Mouse (Mus musculus): Measurements from ENCODE around the gene Dpysl4. TPM values are rescaled to one million over a fixed set of nuclear protein-coding genes. Genes with fewer than 3 reads are reported as not detected.
A peak's percentile ranks its signal among the peaks of the same experiment; 100 is the strongest.

Dpysl4 gene
- 19.1 and 21.1 TPM in 2 replicates for polyA plus RNA-seq (2015; fragmentation: Nextera tagmentation; extraction: Ambion mirVana)

GRCm38 (mm10) chr7:139085629-139086194 lies at the start of gene Dpysl4:
Gene Dpysl4 (plus strand): TSS chr7:139086001.
- H3K4me1 ChIP-seq: peaks cover 23% of the 10 kb centered on the region
- H3K9me3 ChIP-seq (replicated peaks): no peaks in the 10 kb centered on the region
- WGBS: 6% methylated on average over 32 of the region's 32 CpGs
- peak within 1 kb of the TSS; percentile 76 for H3K4me2 ChIP-seq (replicated peaks)
- H3K9ac ChIP-seq: peak within 1 kb of the TSS; percentile 47
- peak; percentile 80 for ATAC-seq (ENCODE audit: insufficient number of reproducible peaks, low FRiP score, low TSS enrichment, low read depth)
- peaks cover 19% of the 10 kb centered on the region for H3K27me3 ChIP-seq
- peak within 1 kb of the TSS; percentile 67 for H3K4me3 ChIP-seq (replicated peaks)
- 0 out of 2 replicates have a peak, but pooled peaks cover 4% of the 10 kb centered on the region for H3K36me3 ChIP-seq
- H3K27ac ChIP-seq (replicated peaks): no peak within 1 kb of the TSS; the same call in 1 of the 2 replicates

GRCm38 (mm10) chr7:139063406-139063805 lies 22.4 kb upstream of the Dpysl4 start:
- H3K27me3 ChIP-seq: no peaks in the 10 kb centered on the region; the same call in 1 of the 2 replicates
- no peak overlapping the region for H3K9ac ChIP-seq
- no peaks in the 10 kb centered on the region for H3K9me3 ChIP-seq (replicated peaks)
- WGBS: 47% methylated on average over 4 of the region's 4 CpGs
- H3K4me2 ChIP-seq (replicated peaks): no peak overlapping the region
- no peak overlapping the region for H3K27ac ChIP-seq (replicated peaks)
- H3K36me3 ChIP-seq: no peaks in the 10 kb centered on the region
- ATAC-seq (ENCODE audit: insufficient number of reproducible peaks, low FRiP score, low TSS enrichment, low read depth): no peak
- H3K4me3 ChIP-seq (replicated peaks): no peak overlapping the region
- H3K4me1 ChIP-seq: no peaks in the 10 kb centered on the region

GRCm38 (mm10) chr7:139068182-139068623 lies 17.6 kb upstream of the Dpysl4 start:
- Histone ChIP-seq H3K4me3 (replicated peaks) (no peak overlapping the region), H3K27me3 (no peaks in the 10 kb centered on the region), H3K27ac (replicated peaks) (no peak overlapping the region), H3K36me3 (no peaks in the 10 kb centered on the region), H3K4me1 (no peaks in the 10 kb centered on the region), H3K9me3 (replicated peaks) (no peaks in the 10 kb centered on the region), H3K9ac (no peak overlapping the region), H3K4me2 (replicated peaks) (no peak overlapping the region)
- 0% methylated on average over 2 of the region's 2 CpGs for WGBS
- ATAC-seq (ENCODE audit: insufficient number of reproducible peaks, low FRiP score, low TSS enrichment, low read depth): no peak

- Histone ChIP-seq H3K9ac (no peak overlapping the region), H3K4me2 (replicated peaks) (no peak overlapping the region), H3K36me3 (no peaks in the 10 kb centered on the region), H3K27me3 (0 out of 2 replicates have a peak, but pooled peaks cover 2% of the 10 kb centered on the region), H3K27ac (replicated peaks) (no peak overlapping the region), H3K4me1 (peaks cover 18% of the 10 kb centered on the region; the same call in 1 of the 2 replicates), H3K4me3 (replicated peaks) (no peak overlapping the region), H3K9me3 (replicated peaks) (no peaks in the 10 kb centered on the region)
- no peak for ATAC-seq (ENCODE audit: insufficient number of reproducible peaks, low FRiP score, low TSS enrichment, low read depth)
- WGBS: 49% methylated on average over 6 of the region's 6 CpGs
Observed at GRCm38 (mm10) chr7:139074189-139074588, 11.6 kb upstream of the Dpysl4 start.

- Histone ChIP-seq H3K27ac (replicated peaks) (no peak overlapping the region), H3K36me3 (no peaks in the 10 kb centered on the region), H3K27me3 (0 out of 2 replicates have a peak, but pooled peaks cover 2% of the 10 kb centered on the region), H3K9me3 (replicated peaks) (no peaks in the 10 kb centered on the region), H3K4me3 (replicated peaks) (no peak overlapping the region), H3K9ac (no peak overlapping the region), H3K4me2 (replicated peaks) (no peak overlapping the region), H3K4me1 (peaks cover 18% of the 10 kb centered on the region; the same call in 1 of the 2 replicates)
- 37% methylated on average over 14 of the region's 14 CpGs for WGBS
- no peak for ATAC-seq (ENCODE audit: insufficient number of reproducible peaks, low FRiP score, low TSS enrichment, low read depth)
Observed at GRCm38 (mm10) chr7:139075054-139075794, 10.6 kb upstream of the Dpysl4 start.

GRCm38 (mm10) chr7:139077283-139077682 lies 8.5 kb upstream of the Dpysl4 start:
- Histone ChIP-seq H3K9me3 (replicated peaks) (no peaks in the 10 kb centered on the region), H3K4me2 (replicated peaks) (no peak overlapping the region), H3K4me3 (replicated peaks) (no peak overlapping the region), H3K27me3 (0 out of 2 replicates have a peak, but pooled peaks cover 2% of the 10 kb centered on the region), H3K27ac (replicated peaks) (no peak overlapping the region), H3K36me3 (no peaks in the 10 kb centered on the region), H3K9ac (no peak overlapping the region), H3K4me1 (peaks cover 18% of the 10 kb centered on the region; the same call in 1 of the 2 replicates)
- 23% methylated on average over 7 of the region's 7 CpGs for WGBS
- ATAC-seq (ENCODE audit: insufficient number of reproducible peaks, low FRiP score, low TSS enrichment, low read depth): peak; percentile 16; the same call in 1 of the 2 replicates

- H3K4me3 ChIP-seq (replicated peaks): no peak overlapping the region
- H3K36me3 ChIP-seq: no peaks in the 10 kb centered on the region
- no peaks in the 10 kb centered on the region for H3K9me3 ChIP-seq (replicated peaks)
- no peak overlapping the region for H3K27ac ChIP-seq (replicated peaks)
- 50% methylated on average over 6 of the region's 6 CpGs for WGBS
- peaks cover 18% of the 10 kb centered on the region; the same call in 1 of the 2 replicates for H3K4me1 ChIP-seq
- peaks cover 2% of the 10 kb centered on the region; the same call in 1 of the 2 replicates for H3K27me3 ChIP-seq
- ATAC-seq (ENCODE audit: insufficient number of reproducible peaks, low FRiP score, low TSS enrichment, low read depth): no peak
- no peak overlapping the region for H3K4me2 ChIP-seq (replicated peaks)
- H3K9ac ChIP-seq: no peak overlapping the region
Observed at GRCm38 (mm10) chr7:139078181-139078580, 7.6 kb upstream of the Dpysl4 start.

- Histone ChIP-seq H3K9ac (no peak overlapping the region), H3K36me3 (no peaks in the 10 kb centered on the region), H3K27me3 (peaks cover 5% of the 10 kb centered on the region; the same call in 1 of the 2 replicates), H3K4me1 (peaks cover 18% of the 10 kb centered on the region; the same call in 1 of the 2 replicates), H3K4me2 (replicated peaks) (no peak overlapping the region), H3K9me3 (replicated peaks) (no peaks in the 10 kb centered on the region), H3K27ac (replicated peaks) (no peak overlapping the region), H3K4me3 (replicated peaks) (no peak overlapping the region)
- ATAC-seq (ENCODE audit: insufficient number of reproducible peaks, low FRiP score, low TSS enrichment, low read depth): no peak
- 58% methylated on average over 7 of the region's 7 CpGs for WGBS
Observed at GRCm38 (mm10) chr7:139079141-139079540, 6.7 kb upstream of the Dpysl4 start.

- Histone ChIP-seq H3K27me3 (peaks cover 9% of the 10 kb centered on the region; the same call in 1 of the 2 replicates), H3K36me3 (no peaks in the 10 kb centered on the region), H3K4me2 (replicated peaks) (no peak overlapping the region), H3K27ac (replicated peaks) (no peak overlapping the region), H3K9me3 (replicated peaks) (no peaks in the 10 kb centered on the region), H3K4me1 (peaks cover 18% of the 10 kb centered on the region), H3K4me3 (replicated peaks) (no peak overlapping the region), H3K9ac (no peak overlapping the region)
- WGBS: 65% methylated on average over 4 of the region's 4 CpGs
- ATAC-seq (ENCODE audit: insufficient number of reproducible peaks, low FRiP score, low TSS enrichment, low read depth): no peak
Observed at GRCm38 (mm10) chr7:139080714-139081113, 5.1 kb upstream of the Dpysl4 start.

GRCm38 (mm10) chr7:139081158-139081557 lies 4.6 kb upstream of the Dpysl4 start:
- no peaks in the 10 kb centered on the region for H3K9me3 ChIP-seq (replicated peaks)
- H3K4me2 ChIP-seq (replicated peaks): no peak overlapping the region
- H3K4me1 ChIP-seq: peaks cover 22% of the 10 kb centered on the region
- no peak overlapping the region for H3K9ac ChIP-seq
- H3K36me3 ChIP-seq: no peaks in the 10 kb centered on the region
- no peak overlapping the region for H3K4me3 ChIP-seq (replicated peaks)
- peaks cover 11% of the 10 kb centered on the region for H3K27me3 ChIP-seq
- WGBS: 47% methylated on average over 5 of the region's 5 CpGs
- no peak overlapping the region for H3K27ac ChIP-seq (replicated peaks)
- no peak for ATAC-seq (ENCODE audit: insufficient number of reproducible peaks, low FRiP score, low TSS enrichment, low read depth)

- H3K36me3 ChIP-seq: no peaks in the 10 kb centered on the region
- no peak overlapping the region for H3K4me3 ChIP-seq (replicated peaks)
- peaks cover 31% of the 10 kb centered on the region for H3K4me1 ChIP-seq
- 74% methylated on average over 8 of the region's 8 CpGs for WGBS
- no peaks in the 10 kb centered on the region for H3K9me3 ChIP-seq (replicated peaks)
- no peak overlapping the region for H3K4me2 ChIP-seq (replicated peaks)
- ATAC-seq (ENCODE audit: insufficient number of reproducible peaks, low FRiP score, low TSS enrichment, low read depth): no peak
- H3K27me3 ChIP-seq: peaks cover 19% of the 10 kb centered on the region
- H3K9ac ChIP-seq: no peak overlapping the region
- H3K27ac ChIP-seq (replicated peaks): no peak overlapping the region
Observed at GRCm38 (mm10) chr7:139082281-139082680, 3.5 kb upstream of the Dpysl4 start.
